Mouse (Mus musculus): ENCODE results near the gene Pprc1. TPM values are rescaled to one million over a fixed set of nuclear protein-coding genes. Genes with fewer than 3 reads are reported as not detected.

Gene Pprc1
- total and polyA plus RNA-seq, 3 experiments: 27.8 to 135 (median 39.3) TPM

GRCm38 (mm10) chr19:46041299-46041932 lies 3.3 kb upstream of the Pprc1 start:
- peak overlapping the region; percentile 31 to 37 for H3K4me3 ChIP-seq (ENCODE audit: control insufficient read depth in 1 of 2, insufficient read depth in 1 of 2, low read depth in 2 of 2, low read length in 2 of 2)
- peak; percentile 72 for DNase-seq (ENCODE audit: low read depth, low spot score)
- peak overlapping the region; percentile 62 for H3K9ac ChIP-seq (ENCODE audit: control insufficient read depth, low read depth, low read length, poor library complexity, severe bottlenecking)
- peak; percentile 46; the same call in 1 of the 2 replicates for TF ChIP-seq MYC (IDR thresholded peaks at IDR 0.05; ENCODE audit: low read depth, low read length)
- TF ChIP-seq MAX (IDR thresholded peaks at IDR 0.05; ENCODE audit: low read length): peak; percentile 40; the same call in 1 of the 2 replicates
- TF ChIP-seq RCOR1 (IDR thresholded peaks at IDR 0.05; ENCODE audit: low read depth, low read length): 0 out of 2 replicates have a peak, but pooled peaks have one; percentile 3
- no peak for TF ChIP-seq SMC3 (IDR thresholded peaks at IDR 0.05; ENCODE audit: low read depth, low read length)
- 0 out of 4 replicates have a peak, but pooled peaks of 1 of the 2 experiments have one; percentile 19 for TF ChIP-seq POLR2A (IDR thresholded peaks at IDR 0.05; ENCODE audit: control insufficient read depth in 1 of 2, insufficient read depth in 1 of 2, low read depth in 1 of 2, low read length in 2 of 2, poor library complexity in 1 of 2)
- H3K4me1 ChIP-seq (ENCODE audit: control insufficient read depth in 1 of 2, insufficient read depth in 2 of 2, low read length in 2 of 2): peaks cover 25 to 48% of the 10 kb centered on the region in 2 experiments
- peaks cover 0 to 40% of the 10 kb centered on the region in 2 experiments; a peak in 2 of 4 replicates for H3K36me3 ChIP-seq (ENCODE audit: control insufficient read depth in 1 of 2, insufficient read depth in 2 of 2, low read length in 2 of 2)
- H3K27me3 ChIP-seq (ENCODE audit: control insufficient read depth in 1 of 2, insufficient read depth in 2 of 2, low read length in 2 of 2): no peaks in the 10 kb centered on the region
- no peaks in the 10 kb centered on the region for H3K9me3 ChIP-seq (replicated peaks; ENCODE audit: insufficient read depth, low read length)
- peak overlapping the region; percentile 81 for H3K27ac ChIP-seq (ENCODE audit: control insufficient read depth, low read depth, low read length)
- peaks cover 80% of the 10 kb centered on the region for H3K79me2 ChIP-seq (ENCODE audit: control insufficient read depth, insufficient read depth, low read length, poor library complexity)

GRCm38 (mm10) chr19:46041933-46042475 lies 2.7 kb upstream of the Pprc1 start:
- Histone ChIP-seq H3K27ac (ENCODE audit: control insufficient read depth, low read depth, low read length) (peak overlapping the region; percentile 81), H3K79me2 (ENCODE audit: control insufficient read depth, insufficient read depth, low read length, poor library complexity) (peaks cover 74% of the 10 kb centered on the region), H3K9me3 (replicated peaks; ENCODE audit: insufficient read depth, low read length) (no peaks in the 10 kb centered on the region), H3K36me3 (ENCODE audit: control insufficient read depth in 1 of 2, insufficient read depth in 2 of 2, low read length in 2 of 2) (peaks cover 0 to 34% of the 10 kb centered on the region in 2 experiments; a peak in 2 of 4 replicates), H3K9ac (ENCODE audit: control insufficient read depth, low read depth, low read length, poor library complexity, severe bottlenecking) (peak overlapping the region; percentile 62), H3K27me3 (ENCODE audit: control insufficient read depth in 1 of 2, insufficient read depth in 2 of 2, low read length in 2 of 2) (no peaks in the 10 kb centered on the region), H3K4me3 (ENCODE audit: control insufficient read depth in 1 of 2, insufficient read depth in 1 of 2, low read depth in 2 of 2, low read length in 2 of 2) (peak overlapping the region; percentile 31 to 37), H3K4me1 (ENCODE audit: control insufficient read depth in 1 of 2, insufficient read depth in 2 of 2, low read length in 2 of 2) (peaks cover 25 to 43% of the 10 kb centered on the region in 2 experiments)
- DNase-seq (ENCODE audit: low read depth, low spot score): peak; percentile 92
- peak; percentile 5; the same call in 1 of the 2 replicates for TF ChIP-seq NELFE (IDR thresholded peaks at IDR 0.05; ENCODE audit: low read depth, low read length)
- peak; percentile 79 for TF ChIP-seq CHD2 (IDR thresholded peaks at IDR 0.05; ENCODE audit: low read length)
- no peak for TF ChIP-seq POLR2AphosphoS5 (IDR thresholded peaks at IDR 0.05; ENCODE audit: borderline replicate concordance, low read depth, low read length)
- TF ChIP-seq MYB (IDR thresholded peaks at IDR 0.05; ENCODE audit: low read depth, low read length): no peak
- peak; percentile 79 for TF ChIP-seq ETS1 (IDR thresholded peaks at IDR 0.05; ENCODE audit: low read depth, low read length)
- no peak for TF ChIP-seq MAFK (IDR thresholded peaks at IDR 0.05; ENCODE audit: borderline replicate concordance, low read depth, low read length)
- peak; percentile 52; the same call in 1 of the 2 replicates for TF ChIP-seq HCFC1 (IDR thresholded peaks at IDR 0.05; ENCODE audit: low read depth, low read length)
- 0 out of 2 replicates have a peak, but pooled peaks have one; percentile 71 for TF ChIP-seq CHD1 (IDR thresholded peaks at IDR 0.05; ENCODE audit: low read depth, low read length)
- TF ChIP-seq TCF12 (IDR thresholded peaks at IDR 0.05; ENCODE audit: low read depth, low read length): peak; percentile 74
- TF ChIP-seq MAZ (IDR thresholded peaks at IDR 0.05; ENCODE audit: low read depth, low read length): peak; percentile 96
- peak; percentile 85; the same call in 1 of the 2 replicates for TF ChIP-seq MXI1 (IDR thresholded peaks at IDR 0.05; ENCODE audit: low read depth, low read length)
- no peak for TF ChIP-seq BHLHE40 (IDR thresholded peaks at IDR 0.05; ENCODE audit: borderline replicate concordance, low read depth, low read length)
- 0 out of 4 replicates have a peak, but pooled peaks have one; percentile 27 to 28 for TF ChIP-seq POLR2A (IDR thresholded peaks at IDR 0.05; ENCODE audit: control insufficient read depth in 1 of 2, insufficient read depth in 1 of 2, low read depth in 1 of 2, low read length in 2 of 2, poor library complexity in 1 of 2)
- TF ChIP-seq RCOR1 (IDR thresholded peaks at IDR 0.05; ENCODE audit: low read depth, low read length): peak; percentile 9; the same call in 1 of the 2 replicates
- TF ChIP-seq SIN3A (IDR thresholded peaks at IDR 0.05; ENCODE audit: low read length): peak; percentile 88
- TF ChIP-seq USF1 (IDR thresholded peaks at IDR 0.05; ENCODE audit: low read depth, low read length): peak; percentile 33; the same call in 1 of the 2 replicates
- TF ChIP-seq EP300 (IDR thresholded peaks at IDR 0.05; ENCODE audit: low read depth in 1 of 2, low read length in 2 of 2): peak; percentile 57 to 76
- no peak for TF ChIP-seq ZKSCAN1 (IDR thresholded peaks at IDR 0.05; ENCODE audit: low read depth, low read length)
- peak; percentile 36; the same call in 1 of the 2 replicates for TF ChIP-seq ELF1 (IDR thresholded peaks at IDR 0.05; ENCODE audit: low read depth, low read length)
